Mouse (Mus musculus): ENCODE data around the gene Ppa1. TPM values are rescaled to one million over a fixed set of nuclear protein-coding genes. Genes with fewer than 3 reads are reported as not detected.

The Ppa1 gene
- polyA plus RNA-seq (2017; shearing (Covaris generic)): 47.8 TPM

DNA sequence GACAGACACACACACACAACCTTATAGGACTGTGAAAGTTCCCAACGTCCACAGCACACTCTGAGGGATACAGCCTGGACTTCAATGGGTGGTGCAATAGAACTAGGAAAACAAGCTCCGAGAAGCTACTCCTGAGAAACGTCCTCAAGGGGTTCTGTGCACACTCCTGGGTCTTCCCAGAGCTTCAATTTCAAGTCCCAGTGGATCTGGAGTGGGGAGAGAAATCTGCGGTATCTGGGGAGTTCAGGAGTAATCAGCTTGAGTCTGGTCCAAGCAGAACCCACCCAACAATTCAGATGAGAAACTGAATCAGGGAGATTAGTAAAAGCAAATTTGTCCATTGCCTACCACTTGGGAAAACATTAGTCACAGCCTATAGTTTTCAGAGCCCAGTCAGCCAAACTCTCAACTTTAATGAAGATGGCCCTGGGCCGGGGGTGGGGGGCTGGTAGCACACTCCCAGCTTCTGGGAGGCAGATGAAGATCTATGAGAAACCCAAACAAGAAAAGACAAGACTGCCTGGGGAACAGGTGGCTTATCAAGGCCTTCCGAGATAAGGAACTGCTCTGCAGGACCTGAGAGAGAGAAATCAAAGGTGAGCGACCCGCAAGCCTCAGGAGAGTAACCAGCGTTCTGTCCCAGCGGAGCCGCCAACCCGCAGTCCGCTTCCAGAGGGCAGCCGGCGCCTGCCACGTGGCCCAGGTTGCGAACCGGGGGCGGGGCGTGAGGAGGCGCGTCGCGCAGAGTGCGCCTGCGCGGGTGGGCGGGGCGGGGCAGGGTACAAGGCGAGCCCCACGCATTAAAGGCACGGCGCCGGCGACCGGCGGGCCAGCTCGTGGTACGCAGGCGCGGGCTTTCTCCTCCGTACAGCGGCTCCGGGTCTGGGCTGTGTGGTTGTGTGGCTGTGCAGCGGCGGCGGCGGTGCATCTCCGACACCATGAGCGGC lies at the start of gene Ppa1:
TSS of gene Ppa1 (plus strand) at position 763 of the 947 bp plus-strand sequence.

DNA sequence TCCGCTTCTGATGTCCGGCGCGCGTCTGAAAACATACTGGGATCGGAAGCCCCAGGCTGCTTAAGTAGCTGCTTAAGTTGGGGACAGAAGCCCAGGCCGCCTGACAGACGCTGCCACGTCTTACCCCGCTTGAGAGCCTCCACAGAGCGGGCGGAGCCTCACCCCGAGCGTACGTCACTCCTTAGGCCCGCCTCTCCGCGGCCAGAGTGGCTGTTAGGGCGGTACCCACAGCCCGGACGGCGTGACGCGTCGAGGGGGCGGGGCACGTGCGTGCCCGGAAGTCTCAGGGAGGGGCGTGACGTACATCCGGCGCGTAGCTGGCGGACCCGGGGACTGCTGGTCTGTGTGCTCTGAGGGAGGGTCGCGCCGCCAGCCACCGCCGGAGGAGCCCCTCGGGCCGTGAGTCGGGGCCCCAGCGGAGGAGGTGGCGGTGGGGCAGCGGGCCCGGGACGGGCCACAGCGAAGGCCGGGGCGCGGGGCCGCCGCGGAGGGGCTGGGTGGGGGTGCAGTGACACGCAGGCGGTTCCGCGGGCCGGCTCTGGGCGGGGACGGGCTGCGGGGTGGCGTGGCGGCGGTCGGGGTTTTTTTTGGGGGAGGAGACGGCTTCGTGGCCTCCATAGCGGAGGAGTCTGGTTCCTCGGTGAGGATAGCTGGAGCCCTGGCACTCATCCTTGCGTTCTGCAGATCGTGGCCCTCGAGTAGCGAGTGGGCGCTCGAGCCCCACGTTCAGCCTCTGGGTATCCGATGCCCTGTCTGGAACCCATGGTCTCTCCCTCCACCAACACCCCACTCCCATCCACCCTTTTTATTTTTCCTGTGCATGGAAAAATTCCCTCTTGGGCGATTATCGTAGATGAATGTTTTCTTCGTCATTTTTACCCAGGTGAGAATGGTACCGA lies 31.9 kb downstream of the Ppa1 start, which contains the start of gene Sar1a:
TSS of gene Sar1a (plus strand) at position 285 of the 899 bp plus-strand sequence.

DNA sequence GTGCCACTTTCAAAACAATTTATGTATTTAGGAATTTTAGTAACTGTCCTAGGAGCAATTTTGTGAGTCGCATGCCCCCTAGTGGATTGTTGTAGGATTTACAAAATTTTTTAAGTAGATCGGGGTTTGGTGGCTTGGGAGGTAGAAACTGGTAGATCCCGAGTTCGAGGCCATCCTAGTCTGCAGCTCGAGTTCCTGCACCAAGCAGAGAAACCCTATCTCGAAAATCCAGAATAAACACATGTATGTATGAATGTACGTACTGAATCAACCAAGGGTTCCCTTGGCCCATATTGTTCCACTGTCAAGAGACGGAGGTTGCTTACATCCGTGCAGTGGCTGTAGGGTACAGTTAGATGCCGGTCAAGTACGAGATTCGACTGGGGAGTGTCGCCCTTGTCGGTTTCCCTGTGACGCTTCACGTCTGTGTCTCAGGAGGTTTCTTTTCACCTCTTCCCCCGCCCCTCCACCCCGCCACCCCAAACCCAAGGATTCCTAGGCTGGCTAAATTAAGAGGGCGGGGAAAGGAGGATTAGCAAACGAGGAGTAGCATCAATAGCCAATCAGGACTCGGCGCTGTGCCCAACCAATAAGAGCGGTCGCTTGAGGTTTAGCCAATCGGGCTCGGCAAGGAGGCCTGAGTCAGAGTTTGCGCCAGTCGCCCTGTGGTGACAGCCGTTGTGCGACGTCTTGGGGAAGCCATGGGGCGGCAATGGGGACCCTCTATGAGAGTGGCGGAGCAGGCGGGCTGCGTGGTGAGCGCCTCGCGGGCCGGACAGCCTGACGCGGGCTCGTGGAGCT lies 46.7 kb downstream of the Ppa1 start, which contains the start of gene Tysnd1:
TSS of gene Tysnd1 (plus strand) at position 645 of the 801 bp plus-strand sequence.

DNA sequence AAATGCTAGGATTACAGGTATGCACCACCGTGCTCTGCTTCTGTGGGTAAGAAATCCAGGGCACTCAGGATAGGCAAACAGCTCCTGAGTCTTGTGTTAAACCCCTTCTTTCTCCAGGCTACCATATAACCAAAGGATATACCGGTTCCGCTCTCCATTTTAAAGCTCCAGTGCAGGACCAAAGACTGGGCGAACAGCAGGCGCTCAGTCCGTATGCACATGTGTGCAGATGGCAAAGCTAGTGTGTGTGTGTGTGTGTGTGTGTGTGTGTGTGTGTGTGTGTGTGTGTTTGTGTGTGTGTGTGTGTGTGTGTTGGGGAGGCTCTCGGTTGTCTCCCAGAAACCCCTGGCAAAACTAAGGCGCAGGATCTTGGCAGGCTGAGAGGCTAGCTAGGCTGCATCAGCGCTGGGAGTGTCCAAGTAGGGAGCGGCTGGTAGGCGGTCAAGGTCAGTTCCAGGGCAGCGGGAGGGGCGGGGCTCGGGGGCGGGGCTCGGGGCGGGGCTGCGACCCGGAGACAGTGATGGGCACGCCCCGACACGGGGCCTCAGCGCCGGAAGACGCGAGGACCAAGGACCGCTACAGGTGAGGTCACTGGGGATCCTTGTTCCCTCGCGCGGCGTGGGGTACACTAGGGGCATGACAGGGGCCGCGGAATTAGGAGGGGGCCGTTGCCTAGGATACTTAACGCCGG lies 66.6 kb downstream of the Ppa1 start, which contains the start of gene Aifm2:
TSS of gene Aifm2 (plus strand) at position 493 of the 691 bp plus-strand sequence.

Other genes starting within 250 kb of the Ppa1 start
- not detected for gene Nodal, start 230.6 kb upstream of the Ppa1 start, polyA plus RNA-seq (2017; shearing (Covaris generic))
- gene Eif4ebp2, start 195.9 kb upstream of the Ppa1 start, polyA plus RNA-seq (2017; shearing (Covaris generic)): 21.2 TPM
- gene Lrrc20, start 172.8 kb upstream of the Ppa1 start, polyA plus RNA-seq (2017; shearing (Covaris generic)): 3.0 TPM
- gene Npffr1, start 53.1 kb upstream of the Ppa1 start, polyA plus RNA-seq (2017; shearing (Covaris generic)): not detected
- gene Sar1a, start 31.7 kb downstream of the Ppa1 start, polyA plus RNA-seq (2017; shearing (Covaris generic)): 247 TPM
- 21.1 TPM for gene Tysnd1, start 47.0 kb downstream of the Ppa1 start, polyA plus RNA-seq (2017; shearing (Covaris generic))
- gene Aifm2, start 66.7 kb downstream of the Ppa1 start, polyA plus RNA-seq (2017; shearing (Covaris generic)): not detected
- gene H2afy2, start 135.6 kb downstream of the Ppa1 start, polyA plus RNA-seq (2017; shearing (Covaris generic)): not detected